Mouse (Mus musculus) heart, embryonic 14.5 days (tissue): Measurements from ENCODE around the gene Tada2a. TPM values are rescaled to one million over a fixed set of nuclear protein-coding genes. Genes with fewer than 3 reads are reported as not detected.

Experiments used
- ATAC-seq: fragments of 200-750 bp; cut with Nextera tagmentation; 2 replicates; pipeline ENCODE4 v1.8.0; 2017; ENCODE audit warnings: low read depth, moderate TSS enrichment; ENCODE audit not compliant: insufficient number of reproducible peaks, insufficient read depth, low FRiP score
- H3K27ac ChIP-seq, 2 experiments: fragments of 200-500 bp in 1 of 2; fragments of 300-500 bp in 1 of 2; sonication (generic) in 1 of 2; replicated peaks in 1 of 2; 2 replicates each; pipeline ENCODE4 v1.5.1; 2012 to 2014; ENCODE audit warnings: low read depth in 2 of 2, low read length in 2 of 2, control low read depth in 1 of 2, mild to moderate bottlenecking in 1 of 2, mixed read lengths in 1 of 2; ENCODE audit not compliant: control insufficient read depth in 1 of 2, insufficient read depth in 1 of 2
- H3K27me3 ChIP-seq: fragments of 300-500 bp; sonication (generic); 2 replicates; pipeline ENCODE4 v1.6.1; 2014; ENCODE audit warnings: mild to moderate bottlenecking, low read length, control low read depth; ENCODE audit not compliant: control insufficient read depth, insufficient read depth
- H3K36me3 ChIP-seq: fragments of 300-500 bp; sonication (generic); 2 replicates; pipeline ENCODE4 v1.6.1; 2014; ENCODE audit warnings: mild to moderate bottlenecking, control low read depth, low read length, mixed read lengths; ENCODE audit not compliant: control insufficient read depth, insufficient read depth
- H3K4me1 ChIP-seq, 2 experiments: fragments of 200-500 bp in 1 of 2; fragments of 300-500 bp in 1 of 2; sonication (generic) in 1 of 2; 2 replicates each; pipeline ENCODE4 v1.6.1; 2012 to 2014; ENCODE audit warnings: low read length in 2 of 2, control low read depth in 1 of 2, mixed read lengths in 1 of 2; ENCODE audit not compliant: control insufficient read depth in 2 of 2, insufficient read depth in 2 of 2
- H3K4me2 ChIP-seq: fragments of 300-500 bp; sonication (generic); 2 replicates; pipeline ENCODE4 v1.6.1; 2014; ENCODE audit warnings: mild to moderate bottlenecking, low read length
- H3K4me3 ChIP-seq, 2 experiments: fragments of 200-500 bp in 1 of 2; fragments of 300-500 bp in 1 of 2; sonication (generic) in 1 of 2; 2 replicates each; pipeline ENCODE4 v1.5.1; 2012 to 2014; ENCODE audit warnings: low read length in 2 of 2, mild to moderate bottlenecking in 2 of 2, control low read depth in 1 of 2, low read depth in 1 of 2, moderate library complexity in 1 of 2; ENCODE audit not compliant: control insufficient read depth in 1 of 2, insufficient read depth in 1 of 2
- H3K9ac ChIP-seq: fragments of 300-500 bp; sonication (generic); 2 replicates; pipeline ENCODE4 v1.6.1; 2014; ENCODE audit warnings: mild to moderate bottlenecking, low read length
- H3K9me3 ChIP-seq: fragments of 300-500 bp; sonication (generic); 2 replicates; pipeline ENCODE4 v1.6.1; 2016; ENCODE audit warnings: low read length, control low read depth; ENCODE audit not compliant: control insufficient read depth
- WGBS: fragments of 180-500 bp; shearing (Covaris S2); extraction: QIAGEN DNeasy Blood & Tissue Kit; methylation state at CpG from one replicate; pipeline ENCODE4 v1.1.7; 2014; 5-methylcytosine and 5-hydroxymethylcytosine counted together
- polyA plus RNA-seq: library from polyadenylated mRNA; unstranded; fragments of >200 nt; fragmentation: Nextera tagmentation; extraction: Ambion mirVana; gene quantifications from 2 replicates; pipeline ENCODE4 v1.2.1, GENCODE M21; 2014

Tada2a gene
- polyA plus RNA-seq, 1 experiment from 2014 or later: 16.9 TPM

DNA sequence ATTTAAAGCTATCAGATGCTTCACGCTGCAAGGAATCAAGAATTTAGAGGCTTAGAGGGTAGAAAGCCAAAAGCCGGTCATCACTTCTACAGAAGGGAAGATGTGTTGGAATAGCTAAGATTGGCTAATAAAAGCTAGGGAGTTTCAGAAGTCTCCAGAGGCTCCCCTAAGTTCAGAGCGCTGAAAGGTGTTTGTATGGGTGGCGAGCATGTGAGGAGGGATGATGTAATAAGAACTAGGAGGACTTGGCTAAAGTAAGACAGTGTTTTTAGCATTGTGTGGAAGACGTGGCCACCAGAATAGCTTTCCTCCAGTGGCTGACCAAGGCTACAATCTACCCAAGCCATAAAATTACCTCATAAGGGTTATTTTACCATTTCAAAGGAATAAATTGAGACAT lies 15.8 kb downstream of the Tada2a start:
- Histone ChIP-seq H3K9ac (no peak overlapping the region), H3K4me3 (no peak overlapping the region), H3K27ac (no peak overlapping the region), H3K9me3 (no peaks in the 10 kb centered on the region), H3K4me2 (no peak overlapping the region), H3K4me1 (peaks cover 2 to 19% of the 10 kb centered on the region in 2 experiments; a peak in 3 of 4 replicates), H3K36me3 (peaks cover 71% of the 10 kb centered on the region), H3K27me3 (no peaks in the 10 kb centered on the region)
- no peak for ATAC-seq
- WGBS: 85% methylated on average over 5 of the region's 5 CpGs

- Histone ChIP-seq H3K27me3 (no peaks in the 10 kb centered on the region), H3K4me3 (no peak overlapping the region), H3K4me1 (0 out of 4 replicates have a peak, but pooled peaks cover 0 to 1% of the 10 kb centered on the region in 2 experiments), H3K4me2 (no peak overlapping the region), H3K9ac (no peak overlapping the region), H3K9me3 (no peaks in the 10 kb centered on the region), H3K27ac (no peak overlapping the region), H3K36me3 (peaks cover 88% of the 10 kb centered on the region)
- 75% methylated on average over 2 of the region's 2 CpGs for WGBS
- ATAC-seq: no peak
These were observed 22.3 kb downstream of the Tada2a start for GRCm38 (mm10) chr11:84107137-84107536.

DNA sequence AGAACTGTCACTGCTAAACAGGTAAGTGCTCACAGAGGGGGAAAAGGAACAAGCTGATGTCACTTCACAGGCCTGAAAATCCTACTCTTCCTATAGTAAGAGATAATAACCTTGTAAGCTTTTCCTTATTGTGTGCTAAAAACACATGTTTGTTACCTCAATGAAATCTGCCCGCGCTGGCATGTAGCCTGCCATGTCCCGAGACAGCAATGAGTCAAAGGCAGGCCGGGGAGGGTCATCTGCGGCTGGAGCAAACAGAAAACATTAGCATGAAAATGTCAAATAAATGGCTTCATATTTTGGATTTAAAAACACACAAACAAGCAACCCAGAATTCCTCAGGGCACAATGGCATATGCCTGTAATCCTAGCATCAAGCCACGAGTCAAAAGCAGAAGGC lies 25.4 kb downstream of the Tada2a start:
- 88% methylated on average over 6 of the region's 6 CpGs for WGBS
- peaks cover 85% of the 10 kb centered on the region for H3K36me3 ChIP-seq
- no peak for ATAC-seq
- H3K4me3 ChIP-seq: no peak overlapping the region
- H3K4me1 ChIP-seq: peaks cover 3 to 9% of the 10 kb centered on the region in 2 experiments
- H3K9me3 ChIP-seq: no peaks in the 10 kb centered on the region
- H3K27me3 ChIP-seq: no peaks in the 10 kb centered on the region
- no peak overlapping the region for H3K4me2 ChIP-seq
- H3K27ac ChIP-seq: no peak overlapping the region
- no peak overlapping the region for H3K9ac ChIP-seq

DNA sequence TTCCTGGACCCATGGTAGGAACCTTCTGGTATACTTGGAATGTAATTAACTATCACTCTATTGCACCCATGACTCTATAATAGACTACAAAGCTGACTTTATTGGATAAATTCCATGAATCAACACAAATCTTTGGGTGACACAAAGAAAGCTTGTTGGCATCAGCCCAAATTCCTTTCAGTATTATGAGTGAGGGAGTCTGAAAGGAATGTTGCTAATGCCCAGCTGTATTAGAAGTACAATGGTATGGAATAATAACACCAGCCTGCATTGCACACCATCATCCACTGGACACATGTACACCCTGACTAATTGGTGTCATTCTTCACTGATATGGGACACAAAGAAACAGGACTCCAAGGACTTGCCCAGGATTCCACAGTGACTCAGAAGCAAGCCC lies 28.2 kb downstream of the Tada2a start:
- no peak overlapping the region for H3K4me3 ChIP-seq
- no peaks in the 10 kb centered on the region for H3K9me3 ChIP-seq
- no peak overlapping the region for H3K9ac ChIP-seq
- H3K4me2 ChIP-seq: no peak overlapping the region
- peaks cover 7 to 12% of the 10 kb centered on the region in 2 experiments for H3K4me1 ChIP-seq
- H3K27me3 ChIP-seq: no peaks in the 10 kb centered on the region
- no peak for ATAC-seq
- H3K36me3 ChIP-seq: peaks cover 76% of the 10 kb centered on the region
- H3K27ac ChIP-seq: 0 out of 4 replicates have a peak overlapping the region, but pooled peaks have one; percentile 5 to 19

GRCm38 (mm10) chr11:84097251-84097998 lies 32.0 kb downstream of the Tada2a start:
- Histone ChIP-seq H3K9ac (no peak overlapping the region), H3K4me3 (no peak overlapping the region), H3K27ac (no peak overlapping the region), H3K9me3 (no peaks in the 10 kb centered on the region), H3K4me2 (no peak overlapping the region), H3K36me3 (peaks cover 53% of the 10 kb centered on the region), H3K27me3 (no peaks in the 10 kb centered on the region), H3K4me1 (peaks cover 7 to 12% of the 10 kb centered on the region in 2 experiments)
- WGBS: 67% methylated on average over 5 of the region's 5 CpGs
- no peak for ATAC-seq

DNA sequence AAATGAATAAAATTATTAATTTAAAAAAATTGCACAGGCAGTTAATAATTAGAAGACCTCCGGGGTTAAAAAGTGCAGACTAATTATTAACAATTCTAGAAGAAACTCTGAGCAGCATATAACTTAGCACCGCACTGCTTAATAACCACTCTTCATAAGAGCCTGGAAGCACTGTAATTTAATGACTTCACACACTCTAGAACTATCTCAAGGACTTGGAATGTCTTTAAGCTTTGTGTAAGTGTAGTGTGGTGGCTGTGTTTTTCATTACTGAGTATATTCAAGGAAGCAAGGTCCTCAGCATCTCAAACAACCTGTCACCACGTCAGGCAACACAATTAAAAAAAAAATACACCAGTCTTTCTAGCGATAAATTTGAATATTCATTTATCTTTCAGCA lies 34.3 kb downstream of the Tada2a start:
- no peaks in the 10 kb centered on the region for H3K9me3 ChIP-seq
- peaks cover 60% of the 10 kb centered on the region for H3K36me3 ChIP-seq
- no peak overlapping the region for H3K4me3 ChIP-seq
- H3K27me3 ChIP-seq: no peaks in the 10 kb centered on the region
- H3K27ac ChIP-seq: no peak overlapping the region
- peaks cover 3 to 4% of the 10 kb centered on the region in 2 experiments for H3K4me1 ChIP-seq
- 77% methylated on average over 4 of the region's 4 CpGs for WGBS
- no peak for ATAC-seq
- H3K4me2 ChIP-seq: no peak overlapping the region
- H3K9ac ChIP-seq: no peak overlapping the region

DNA sequence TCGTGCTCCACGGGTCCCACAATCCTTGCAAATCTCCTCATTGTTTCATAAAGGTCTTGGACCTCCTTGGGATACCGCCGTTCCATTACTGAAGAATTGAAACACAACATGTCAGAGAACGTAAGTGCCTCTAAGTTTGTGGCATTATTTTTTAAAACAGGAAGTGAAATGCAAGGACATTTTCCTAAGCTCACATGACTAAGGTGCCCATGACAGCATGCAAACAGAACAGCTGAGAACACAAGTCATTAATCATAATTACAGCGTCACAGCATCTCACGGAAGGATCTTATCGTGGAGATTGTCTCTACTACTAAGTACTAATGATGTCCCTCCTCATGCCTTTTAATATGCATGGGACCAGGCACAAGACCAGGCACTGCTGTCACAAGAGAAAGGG lies 38.8 kb downstream of the Tada2a start:
- H3K4me1 ChIP-seq: no peaks in the 10 kb centered on the region
- H3K4me3 ChIP-seq: no peak overlapping the region
- 94% methylated on average over 8 of the region's 8 CpGs for WGBS
- H3K4me2 ChIP-seq: no peak overlapping the region
- no peaks in the 10 kb centered on the region for H3K27me3 ChIP-seq
- no peaks in the 10 kb centered on the region for H3K9me3 ChIP-seq
- no peak overlapping the region for H3K27ac ChIP-seq
- H3K36me3 ChIP-seq: peaks cover 71% of the 10 kb centered on the region
- ATAC-seq: no peak
- H3K9ac ChIP-seq: no peak overlapping the region

GRCm38 (mm10) chr11:84081901-84082300 lies 47.5 kb downstream of the Tada2a start:
- WGBS: 92% methylated on average over 5 of the region's 5 CpGs
- H3K36me3 ChIP-seq: peaks cover 34% of the 10 kb centered on the region
- no peak for ATAC-seq
- H3K9ac ChIP-seq: no peak overlapping the region
- peaks cover 10 to 17% of the 10 kb centered on the region in 2 experiments for H3K4me1 ChIP-seq
- no peak overlapping the region for H3K27ac ChIP-seq
- no peak overlapping the region for H3K4me3 ChIP-seq
- no peaks in the 10 kb centered on the region for H3K9me3 ChIP-seq
- no peaks in the 10 kb centered on the region for H3K27me3 ChIP-seq
- no peak overlapping the region for H3K4me2 ChIP-seq
